Mouse (Mus musculus) intestine, postnatal 0 days (tissue): ENCODE measurements around the gene Sdhaf2. TPM values are rescaled to one million over a fixed set of nuclear protein-coding genes. Genes with fewer than 3 reads are reported as not detected.

Experiments used
- ATAC-seq: fragments of 200-750 bp; cut with Nextera tagmentation; 2 replicates; pipeline ENCODE4 v1.8.0; 2017; ENCODE audit warnings: mild to moderate bottlenecking, moderate TSS enrichment, moderate library complexity
- H3K27ac ChIP-seq: fragments of 300-500 bp; sonication (generic); 2 replicates; pipeline ENCODE4 v1.5.1; 2014; ENCODE audit warnings: mild to moderate bottlenecking, low read depth, low read length, moderate library complexity
- H3K27me3 ChIP-seq: fragments of 300-500 bp; sonication (generic); replicated peaks from 2 replicates; pipeline ENCODE4 v1.6.1; 2014; ENCODE audit warnings: low read length, mixed read lengths; ENCODE audit not compliant: control insufficient read depth, insufficient read depth
- H3K36me3 ChIP-seq: fragments of 300-500 bp; sonication (generic); 2 replicates; pipeline ENCODE4 v1.6.1; 2014; ENCODE audit warnings: mild to moderate bottlenecking, moderate library complexity; ENCODE audit not compliant: control insufficient read depth, insufficient read depth
- H3K4me1 ChIP-seq: fragments of 300-500 bp; sonication (generic); replicated peaks from 2 replicates; pipeline ENCODE4 v1.6.1; 2014; ENCODE audit warnings: antibody characterized with exemption, low read length, mixed read lengths; ENCODE audit not compliant: control insufficient read depth, insufficient read depth
- H3K4me2 ChIP-seq: fragments of 300-500 bp; sonication (generic); replicated peaks from 2 replicates; pipeline ENCODE4 v1.6.1; 2014; ENCODE audit warnings: low read depth, mild to moderate bottlenecking, moderate library complexity
- H3K4me3 ChIP-seq: fragments of 300-500 bp; sonication (generic); 2 replicates; pipeline ENCODE4 v1.5.1; 2014; ENCODE audit warnings: low read depth, low read length
- H3K9ac ChIP-seq: fragments of 300-500 bp; sonication (generic); 2 replicates; pipeline ENCODE4 v1.6.1; 2014; ENCODE audit warnings: mild to moderate bottlenecking, low read depth, low read length
- H3K9me3 ChIP-seq: fragments of 300-500 bp; sonication (generic); 2 replicates; pipeline ENCODE4 v1.6.1; 2016; ENCODE audit warnings: mixed run types; ENCODE audit not compliant: control insufficient read depth
- CTCF ChIP-seq: sonication (generic); IDR thresholded peaks from 2 replicates; pipeline ENCODE4 v1.5.1; 2016; ENCODE audit warnings: low read depth, mild to moderate bottlenecking, control low read depth, antibody characterized with exemption, moderate library complexity
- WGBS: fragments of 180-500 bp; shearing (Covaris S2); extraction: QIAGEN DNeasy Blood & Tissue Kit; methylation state at CpG from one replicate; pipeline ENCODE4 v1.1.7; 2014; 5-methylcytosine and 5-hydroxymethylcytosine counted together
- polyA plus RNA-seq: library from polyadenylated mRNA; unstranded; fragments of >200 nt; fragmentation: Nextera tagmentation; extraction: Ambion mirVana; gene quantifications from 2 replicates; pipeline ENCODE4 v1.2.1, GENCODE M21; 2015

The Sdhaf2 gene
- polyA plus RNA-seq, 1 experiment from 2014 or later = 42.5 TPM

DNA sequence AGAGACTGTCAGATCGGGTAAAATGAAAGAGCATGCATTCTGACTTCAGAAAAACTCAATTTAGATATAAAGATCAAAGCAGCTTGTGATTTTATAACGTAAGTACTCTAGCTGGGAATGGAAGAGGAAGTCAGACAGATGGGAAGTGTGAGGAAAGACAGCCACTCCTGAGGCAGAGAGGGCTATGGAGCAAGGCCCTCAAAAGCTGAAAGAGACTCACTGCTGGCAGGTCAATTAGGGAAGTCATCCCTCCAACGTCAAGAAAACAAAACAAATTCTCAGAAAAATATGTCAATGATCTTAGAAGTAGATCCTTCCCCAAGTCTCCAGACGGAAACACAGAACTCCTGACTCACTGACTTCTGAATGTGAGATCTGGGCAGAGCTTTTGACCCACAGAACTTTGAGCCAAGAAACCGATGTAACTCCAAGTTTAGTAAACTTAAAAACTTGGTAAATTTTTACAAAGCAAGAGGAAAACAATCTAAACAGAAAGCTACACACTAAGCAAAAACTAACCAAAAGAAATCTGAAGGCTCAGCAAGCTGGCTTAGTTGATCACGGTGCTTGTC, 15.1 kb downstream of the Sdhaf2 start:
- Histone ChIP-seq H3K9ac (no peak overlapping the region), H3K4me2 (no peak overlapping the region), H3K27ac (no peak overlapping the region), H3K4me3 (no peak overlapping the region), H3K36me3 (peaks cover 44% of the 10 kb centered on the region), H3K4me1 (no peaks in the 10 kb centered on the region), H3K9me3 (no peaks in the 10 kb centered on the region), H3K27me3 (no peaks in the 10 kb centered on the region)
- no peak for ATAC-seq
- no peak for TF ChIP-seq CTCF
- 71% methylated on average over 6 of the region's 6 CpGs for WGBS

- Histone ChIP-seq H3K36me3 (peaks cover 71% of the 10 kb centered on the region), H3K4me3 (no peak overlapping the region), H3K27me3 (no peaks in the 10 kb centered on the region), H3K27ac (no peak overlapping the region), H3K4me2 (no peak overlapping the region), H3K4me1 (no peaks in the 10 kb centered on the region), H3K9ac (no peak overlapping the region), H3K9me3 (no peaks in the 10 kb centered on the region)
- peak; percentile 93 for TF ChIP-seq CTCF
- WGBS = 4% methylated on average over 4 of the region's 4 CpGs
- 0 out of 2 replicates have a peak, but pooled peaks have one; percentile 22 for ATAC-seq
Measured at GRCm38 (mm10) chr19:10502571-10502970, 23.4 kb downstream of the Sdhaf2 start.

DNA sequence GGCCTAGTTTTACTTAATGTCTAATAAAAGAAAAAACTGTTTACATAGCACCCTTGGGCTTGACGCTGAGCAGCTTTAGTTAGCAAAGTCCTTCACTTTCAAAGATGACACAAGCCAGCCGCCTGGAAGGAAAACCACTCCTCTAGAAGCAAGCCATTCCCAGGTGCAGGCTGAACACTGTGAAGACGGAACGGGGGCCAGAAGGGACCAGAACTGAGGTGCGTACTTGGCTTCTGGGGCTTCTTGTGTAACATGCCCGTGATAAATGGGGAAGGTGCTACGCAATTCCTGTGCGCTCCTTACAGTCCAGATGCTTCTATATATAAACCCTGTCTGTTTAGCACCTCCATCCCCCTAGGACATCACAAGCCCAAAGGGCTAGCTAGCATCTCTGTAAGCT, 25.4 kb downstream of the Sdhaf2 start:
- WGBS = 72% methylated on average over 8 of the region's 8 CpGs
- Histone ChIP-seq H3K27me3 (no peaks in the 10 kb centered on the region), H3K27ac (no peak overlapping the region), H3K4me3 (no peak overlapping the region), H3K9ac (no peak overlapping the region), H3K9me3 (no peaks in the 10 kb centered on the region), H3K4me1 (no peaks in the 10 kb centered on the region), H3K4me2 (no peak overlapping the region), H3K36me3 (peaks cover 62% of the 10 kb centered on the region)
- no peak for TF ChIP-seq CTCF
- ATAC-seq = no peak

DNA sequence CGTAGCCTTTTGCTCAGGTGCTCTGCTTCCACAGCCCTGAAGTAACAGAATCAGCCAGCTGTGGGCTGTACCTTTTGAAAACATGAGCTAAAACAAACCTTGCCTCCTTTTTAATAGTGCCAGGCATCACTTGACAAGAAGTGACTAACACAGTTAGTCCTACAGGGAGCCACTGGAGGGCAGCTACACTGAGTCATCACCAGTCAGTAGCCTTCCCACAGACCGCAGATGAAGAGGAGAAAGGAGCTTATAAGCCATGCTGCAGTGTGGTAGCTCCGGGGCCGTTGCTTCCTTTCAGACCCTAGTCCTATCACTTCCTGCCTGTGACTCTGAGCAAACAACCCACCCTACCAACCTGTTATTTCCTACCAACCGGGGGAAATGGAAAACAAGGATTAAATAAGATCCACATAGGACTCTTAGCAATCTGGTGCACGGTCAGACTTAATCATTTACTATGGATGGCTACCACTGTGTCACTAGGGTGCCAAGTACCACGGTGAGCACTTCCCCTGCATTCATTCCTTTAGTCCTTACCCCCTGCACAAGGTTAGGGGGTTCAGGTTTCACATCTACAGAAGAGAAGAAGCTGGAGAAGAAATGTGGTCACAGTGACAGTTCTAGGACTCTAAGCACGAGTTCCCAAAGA, 28.3 kb downstream of the Sdhaf2 start:
- Histone ChIP-seq H3K4me2 (no peak overlapping the region), H3K4me1 (no peaks in the 10 kb centered on the region), H3K27me3 (no peaks in the 10 kb centered on the region), H3K9ac (no peak overlapping the region), H3K4me3 (no peak overlapping the region), H3K27ac (no peak overlapping the region; the same call in 1 of the 2 replicates), H3K36me3 (peaks cover 49% of the 10 kb centered on the region), H3K9me3 (no peaks in the 10 kb centered on the region)
- WGBS = 35% methylated on average over 8 of the region's 8 CpGs
- no peak for ATAC-seq
- peak; percentile 21 for TF ChIP-seq CTCF

DNA sequence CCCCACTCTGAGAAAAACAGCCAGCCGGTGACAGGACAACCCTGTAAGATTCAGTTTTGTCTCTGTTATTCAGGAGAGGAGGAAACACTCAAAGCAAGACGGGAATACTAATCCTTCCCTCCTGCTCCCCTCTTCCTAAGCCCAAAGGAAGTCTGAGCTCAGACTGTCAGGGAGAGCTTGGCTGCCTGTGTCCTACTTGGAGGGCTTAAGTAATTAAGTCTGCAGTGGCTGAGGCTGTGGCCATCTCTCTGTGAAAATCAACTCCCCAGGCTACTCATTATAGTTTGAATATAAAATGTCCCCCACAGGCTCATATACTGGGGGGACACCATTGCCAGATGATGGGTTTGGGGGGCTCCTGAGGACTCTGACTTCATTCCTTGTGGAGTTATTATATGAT, 29.0 kb downstream of the Sdhaf2 start:
- 88% methylated on average over 2 of the region's 2 CpGs for WGBS
- no peak for ATAC-seq

DNA sequence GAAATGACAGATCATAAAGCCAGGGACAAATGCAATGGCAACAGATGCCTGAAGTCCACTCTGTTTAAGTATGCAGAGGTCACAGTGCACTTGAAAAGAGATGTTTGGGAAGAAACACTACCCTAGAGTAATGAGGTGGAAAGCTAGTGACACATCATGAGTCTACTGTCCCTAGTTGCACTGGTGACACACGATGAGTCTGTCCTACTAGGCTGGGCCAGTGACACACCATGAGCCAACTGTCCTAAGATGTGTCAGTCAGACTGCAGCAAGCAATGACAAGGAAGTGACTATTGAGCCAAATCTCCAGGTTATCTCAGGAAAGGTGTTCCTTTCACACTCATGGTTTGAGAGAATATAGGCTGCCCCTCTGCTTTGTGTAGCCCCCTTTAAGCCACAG, 30.3 kb downstream of the Sdhaf2 start:
- H3K27me3 ChIP-seq = no peaks in the 10 kb centered on the region
- peak; percentile 48; the same call in 1 of the 2 replicates for ATAC-seq
- TF ChIP-seq CTCF = no peak
- no peaks in the 10 kb centered on the region for H3K4me1 ChIP-seq
- no peaks in the 10 kb centered on the region for H3K9me3 ChIP-seq
- no peak overlapping the region for H3K4me2 ChIP-seq
- H3K36me3 ChIP-seq = peaks cover 30% of the 10 kb centered on the region
- H3K9ac ChIP-seq = no peak overlapping the region
- 89% methylated on average over 1 of the region's 1 CpGs for WGBS
- no peak overlapping the region for H3K27ac ChIP-seq
- no peak overlapping the region for H3K4me3 ChIP-seq

More for the DNA sequence above, 29.0 kb downstream of the Sdhaf2 start:
- Histone ChIP-seq H3K9ac (no peak overlapping the region), H3K27ac (no peak overlapping the region), H3K27me3 (no peaks in the 10 kb centered on the region), H3K4me2 (no peak overlapping the region), H3K4me1 (no peaks in the 10 kb centered on the region), H3K36me3 (peaks cover 43% of the 10 kb centered on the region), H3K9me3 (no peaks in the 10 kb centered on the region), H3K4me3 (no peak overlapping the region)
- TF ChIP-seq CTCF = no peak
